Mouse (Mus musculus) embryonic facial prominence, embryonic 10.5 days (tissue): ENCODE measurements at regions not wholly inside any gene's neighbourhood (a gene's known extent, or its start where the extent isn't known, plus 50 kb on each side); places are given as distances from the start of the nearest gene placed in this dataset.

Experiments used
- DNase-seq: peaks from one replicate; pipeline ENCODE4 v3.0.0-alpha.2; 2017; ENCODE audit warnings: low spot score
- H3K27ac ChIP-seq: fragments of 300-500 bp; sonication (generic); replicated peaks from 2 replicates; pipeline ENCODE4 v1.5.1; 2016; ENCODE audit warnings: mild to moderate bottlenecking
- H3K27me3 ChIP-seq: fragments of 300-500 bp; sonication (generic); replicated peaks from 2 replicates; pipeline ENCODE4 v1.6.1; 2016; ENCODE audit warnings: low read depth, mild to moderate bottlenecking; ENCODE audit not compliant: poor library complexity, severe bottlenecking
- H3K36me3 ChIP-seq: fragments of 300-500 bp; sonication (generic); replicated peaks from 2 replicates; pipeline ENCODE4 v1.6.1; 2016; ENCODE audit warnings: mild to moderate bottlenecking, moderate library complexity
- H3K4me1 ChIP-seq: fragments of 300-500 bp; sonication (generic); 2 replicates; pipeline ENCODE4 v1.6.1; 2016
- H3K4me3 ChIP-seq: fragments of 300-500 bp; sonication (generic); 2 replicates; pipeline ENCODE4 v1.5.1; 2016; ENCODE audit warnings: mild to moderate bottlenecking, moderate library complexity
- H3K9me3 ChIP-seq: fragments of 300-500 bp; sonication (generic); 2 replicates; pipeline ENCODE4 v1.6.1; 2016; ENCODE audit warnings: mild to moderate bottlenecking
- WGBS: fragments of 180-500 bp; shearing (Covaris S2); methylation state at CpG from one replicate; pipeline ENCODE4 v1.1.7; 2016; 5-methylcytosine and 5-hydroxymethylcytosine counted together

- Histone ChIP-seq H3K27me3 (no peaks in the 10 kb centered on the region), H3K9me3 (no peaks in the 10 kb centered on the region), H3K4me3 (no peak overlapping the region), H3K36me3 (no peaks in the 10 kb centered on the region), H3K4me1 (no peaks in the 10 kb centered on the region), H3K27ac (no peak overlapping the region)
- 100% methylated on average over 2 of the region's 2 CpGs for WGBS
- DNase-seq: no peak
Measured at GRCm38 (mm10) chr9:103869276-103869675, 107.6 kb upstream of the Tmem108 start.

- no peaks in the 10 kb centered on the region for H3K9me3 ChIP-seq
- H3K36me3 ChIP-seq: no peaks in the 10 kb centered on the region
- 83% methylated on average over 1 of the region's 1 CpGs for WGBS
- no peak for DNase-seq
- no peaks in the 10 kb centered on the region for H3K27me3 ChIP-seq
- H3K4me1 ChIP-seq: no peaks in the 10 kb centered on the region
- no peak overlapping the region for H3K4me3 ChIP-seq
- H3K27ac ChIP-seq: no peak overlapping the region
Measured at GRCm38 (mm10) chr9:103872119-103872518, 110.5 kb upstream of the Tmem108 start.

- no peaks in the 10 kb centered on the region for H3K36me3 ChIP-seq
- H3K27ac ChIP-seq: no peak overlapping the region
- H3K4me1 ChIP-seq: no peaks in the 10 kb centered on the region
- WGBS: 88% methylated on average over 9 of the region's 9 CpGs
- H3K9me3 ChIP-seq: no peaks in the 10 kb centered on the region
- no peaks in the 10 kb centered on the region for H3K27me3 ChIP-seq
- DNase-seq: no peak
- no peak overlapping the region for H3K4me3 ChIP-seq
Measured at GRCm38 (mm10) chr9:103873876-103874275, 112.2 kb upstream of the Tmem108 start.

GRCm38 (mm10) chr9:103877851-103878250 lies 116.2 kb upstream of the Tmem108 start:
- Histone ChIP-seq H3K36me3 (no peaks in the 10 kb centered on the region), H3K4me1 (no peaks in the 10 kb centered on the region), H3K27me3 (no peaks in the 10 kb centered on the region), H3K27ac (no peak overlapping the region), H3K9me3 (0 out of 2 replicates have a peak, but pooled peaks cover 4% of the 10 kb centered on the region), H3K4me3 (no peak overlapping the region)
- 87% methylated on average over 2 of the region's 2 CpGs for WGBS
- no peak for DNase-seq

- Histone ChIP-seq H3K9me3 (no peaks in the 10 kb centered on the region), H3K27me3 (no peaks in the 10 kb centered on the region), H3K36me3 (no peaks in the 10 kb centered on the region), H3K4me1 (no peaks in the 10 kb centered on the region), H3K4me3 (no peak overlapping the region), H3K27ac (no peak overlapping the region)
- 86% methylated on average over 4 of the region's 4 CpGs for WGBS
- no peak for DNase-seq
Measured at GRCm38 (mm10) chr9:103892827-103893226, 109.5 kb upstream of the Nphp3 start.

- H3K27ac ChIP-seq: no peak overlapping the region
- 87% methylated on average over 2 of the region's 2 CpGs for WGBS
- no peaks in the 10 kb centered on the region for H3K36me3 ChIP-seq
- no peaks in the 10 kb centered on the region for H3K4me1 ChIP-seq
- DNase-seq: no peak
- H3K9me3 ChIP-seq: no peaks in the 10 kb centered on the region
- no peaks in the 10 kb centered on the region for H3K27me3 ChIP-seq
- no peak overlapping the region for H3K4me3 ChIP-seq
Measured at GRCm38 (mm10) chr9:103894376-103894775, 108.0 kb upstream of the Nphp3 start.

GRCm38 (mm10) chr9:103899311-103899710 lies 103.0 kb upstream of the Nphp3 start:
- Histone ChIP-seq H3K36me3 (no peaks in the 10 kb centered on the region), H3K27ac (no peak overlapping the region), H3K4me3 (no peak overlapping the region), H3K9me3 (no peaks in the 10 kb centered on the region), H3K4me1 (no peaks in the 10 kb centered on the region), H3K27me3 (no peaks in the 10 kb centered on the region)
- 81% methylated on average over 2 of the region's 2 CpGs for WGBS
- no peak for DNase-seq

DNA sequence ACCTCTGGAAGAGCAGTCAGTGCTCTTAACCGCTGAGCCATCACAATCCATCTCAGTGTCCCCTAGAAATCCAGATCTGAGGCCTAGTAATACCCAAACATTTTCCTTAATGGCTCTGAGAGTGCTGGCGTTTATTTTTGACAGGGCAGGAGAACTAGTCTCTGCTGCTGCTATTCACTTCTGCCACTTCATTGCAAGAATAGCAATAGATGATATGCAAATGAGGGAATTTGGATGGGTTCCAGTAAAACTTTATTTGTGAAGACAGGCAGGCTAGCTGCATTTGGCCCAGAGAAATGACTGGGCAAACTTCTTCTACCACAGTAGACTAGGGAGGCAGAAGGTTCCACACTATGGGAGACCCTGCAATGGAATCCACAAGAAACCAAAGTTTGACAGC lies 91.0 kb upstream of the Nphp3 start:
- 87% methylated on average over 2 of the region's 2 CpGs for WGBS
- H3K4me3 ChIP-seq: no peak overlapping the region

DNA sequence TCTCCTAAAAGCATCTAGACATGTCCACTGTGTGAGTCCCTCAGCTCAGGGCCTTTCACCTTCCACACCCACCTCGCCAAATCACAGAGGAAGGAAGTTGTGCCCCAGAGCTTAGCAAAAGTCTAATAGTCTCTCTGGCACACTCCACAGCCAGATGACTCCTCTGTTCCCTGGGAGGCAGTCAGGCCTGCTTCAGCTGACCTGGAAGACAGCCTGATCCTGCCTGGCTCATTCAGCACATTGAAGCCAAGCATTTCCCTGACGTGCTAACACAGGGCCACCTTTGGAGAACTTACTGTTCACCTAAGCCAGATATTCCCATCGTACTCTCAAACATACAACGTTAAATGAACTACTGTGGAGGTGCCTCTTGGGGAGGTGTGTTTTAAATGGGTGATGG lies 87.2 kb upstream of the Nphp3 start:
- Histone ChIP-seq H3K4me1 (no peaks in the 10 kb centered on the region), H3K27ac (no peak overlapping the region)
- WGBS: 89% methylated on average over 4 of the region's 4 CpGs

More for the DNA sequence above, 91.0 kb upstream of the Nphp3 start:
- Histone ChIP-seq H3K27me3 (no peaks in the 10 kb centered on the region), H3K4me1 (peaks cover 8% of the 10 kb centered on the region; the same call in 1 of the 2 replicates), H3K36me3 (no peaks in the 10 kb centered on the region), H3K27ac (no peak overlapping the region), H3K9me3 (no peaks in the 10 kb centered on the region)
- DNase-seq: no peak

DNA sequence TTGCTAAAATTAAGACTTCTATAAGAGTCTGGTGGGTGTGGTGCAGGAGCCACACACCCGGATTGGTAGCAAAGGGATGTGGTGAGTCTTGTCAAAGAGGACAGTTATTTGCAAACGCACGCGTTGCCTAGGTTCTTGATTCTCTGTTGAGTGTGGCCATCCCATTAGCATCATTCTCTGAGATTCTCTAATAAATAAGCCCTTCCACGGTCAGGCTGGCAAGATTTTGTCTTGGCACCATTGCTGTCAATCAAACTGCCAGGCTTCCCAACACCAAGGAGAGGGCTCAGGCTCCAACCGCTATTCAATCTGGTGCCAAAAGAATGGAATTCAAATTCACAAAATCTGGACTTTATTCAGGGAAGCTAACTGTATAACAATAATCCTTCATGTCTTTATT lies 84.6 kb upstream of the Nphp3 start:
- H3K27me3 ChIP-seq: no peaks in the 10 kb centered on the region
- no peak for DNase-seq
- no peaks in the 10 kb centered on the region for H3K4me1 ChIP-seq
- H3K27ac ChIP-seq: no peak overlapping the region
- no peak overlapping the region for H3K4me3 ChIP-seq
- H3K9me3 ChIP-seq: no peaks in the 10 kb centered on the region
- no peaks in the 10 kb centered on the region for H3K36me3 ChIP-seq
- 91% methylated on average over 6 of the region's 6 CpGs for whole genome bisulfite sequencing

More for the DNA sequence above, 87.2 kb upstream of the Nphp3 start:
- Histone ChIP-seq H3K27me3 (no peaks in the 10 kb centered on the region), H3K36me3 (no peaks in the 10 kb centered on the region), H3K4me3 (no peak overlapping the region), H3K9me3 (no peaks in the 10 kb centered on the region)
- DNase-seq: no peak

GRCm38 (mm10) chr9:103922356-103922755 lies 80.0 kb upstream of the Nphp3 start:
- Histone ChIP-seq H3K36me3 (no peaks in the 10 kb centered on the region), H3K4me1 (no peaks in the 10 kb centered on the region), H3K27ac (no peak overlapping the region), H3K9me3 (no peaks in the 10 kb centered on the region), H3K4me3 (no peak overlapping the region), H3K27me3 (no peaks in the 10 kb centered on the region)
- WGBS: 91% methylated on average over 5 of the region's 5 CpGs
- DNase-seq: no peak

DNA sequence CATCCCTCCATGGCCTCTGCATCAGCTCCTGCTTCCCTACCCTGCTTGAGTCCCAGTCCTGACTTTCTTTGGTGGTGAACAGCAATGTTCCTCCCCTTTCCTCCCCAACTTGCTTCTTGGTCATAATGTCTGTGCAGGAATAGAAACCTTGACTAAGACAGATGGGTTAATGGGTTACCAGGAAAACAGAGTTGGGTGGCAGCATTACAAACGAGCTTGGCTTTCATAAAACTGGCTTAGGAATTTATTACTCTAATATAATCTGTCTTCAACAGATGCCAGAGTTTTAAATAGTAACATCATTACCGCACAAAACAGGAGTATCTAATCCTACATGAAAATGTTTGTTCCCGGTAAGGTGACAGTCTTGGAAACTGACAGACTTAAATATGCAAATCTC lies 77.7 kb upstream of the Nphp3 start:
- no peaks in the 10 kb centered on the region for H3K9me3 ChIP-seq
- H3K36me3 ChIP-seq: no peaks in the 10 kb centered on the region
- 81% methylated on average over 3 of the region's 3 CpGs for WGBS
- DNase-seq: no peak
- no peak overlapping the region for H3K27ac ChIP-seq
- no peaks in the 10 kb centered on the region for H3K27me3 ChIP-seq
- H3K4me1 ChIP-seq: peaks cover 20% of the 10 kb centered on the region
- H3K4me3 ChIP-seq: no peak overlapping the region

DNA sequence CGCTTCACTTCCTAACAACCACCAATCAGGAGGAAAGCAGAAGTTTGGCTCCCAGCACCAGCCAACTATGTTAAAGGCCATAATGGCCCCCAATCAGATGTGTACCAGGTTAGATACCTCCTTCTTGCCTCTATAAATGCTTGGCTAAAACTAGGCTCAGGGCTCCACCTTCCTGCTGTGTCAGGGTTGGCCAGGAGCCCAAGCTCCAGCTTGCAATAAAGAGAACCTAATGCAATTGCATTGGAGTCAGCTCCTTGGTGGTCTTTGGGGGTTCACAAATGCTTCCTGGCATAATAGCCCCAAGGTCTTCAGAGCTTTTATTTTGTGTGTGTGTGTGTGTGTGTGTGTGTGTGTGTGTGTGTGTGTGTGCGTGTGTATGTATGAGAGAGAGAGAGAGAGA lies 76.9 kb upstream of the Nphp3 start:
- H3K9me3 ChIP-seq: no peaks in the 10 kb centered on the region
- WGBS: 85% methylated on average over 2 of the region's 2 CpGs
- H3K27me3 ChIP-seq: 0 out of 2 replicates have a peak, but pooled peaks cover 5% of the 10 kb centered on the region
- peaks cover 21% of the 10 kb centered on the region for H3K4me1 ChIP-seq
- H3K27ac ChIP-seq: no peak overlapping the region
- no peak overlapping the region for H3K4me3 ChIP-seq
- no peak for DNase-seq
- no peaks in the 10 kb centered on the region for H3K36me3 ChIP-seq
